Mouse (Mus musculus): ENCODE measurements around the gene Fbp1. TPM values are rescaled to one million over a fixed set of nuclear protein-coding genes. Genes with fewer than 3 reads are reported as not detected.
"Not testable (repeated sequence)": the region's sequence is repeated elsewhere in the genome, so short reads cannot be mapped to it uniquely, and the experiment has no call there.

Gene Fbp1
- total RNA-seq, 2 experiments from 2014 or later: 0.39 TPM; not detected in 1

DNA sequence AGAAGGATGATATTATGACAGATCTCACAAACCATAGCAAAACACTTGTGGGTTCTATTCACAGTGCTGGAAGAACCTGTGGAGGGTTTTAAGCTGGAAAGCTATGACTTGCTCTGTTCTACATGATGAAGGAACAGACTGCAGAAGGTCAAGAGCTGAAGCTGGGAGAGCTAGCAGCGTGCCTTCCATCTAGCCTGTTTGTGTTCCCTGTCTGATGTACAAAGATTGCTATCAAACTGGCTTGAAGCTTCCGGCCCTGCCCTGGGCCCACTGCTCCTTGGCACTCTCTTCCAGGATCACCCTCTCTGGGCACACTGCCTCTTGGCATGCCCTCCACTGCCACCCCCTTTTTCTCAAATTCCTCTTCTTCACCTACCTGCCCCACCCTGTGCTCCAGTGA, 1.2 kb upstream of the Fbp1 start:
- no peak for DNase-seq (ENCODE audit: extremely low spot score in 1 of 2, low spot score in 1 of 2)

DNA sequence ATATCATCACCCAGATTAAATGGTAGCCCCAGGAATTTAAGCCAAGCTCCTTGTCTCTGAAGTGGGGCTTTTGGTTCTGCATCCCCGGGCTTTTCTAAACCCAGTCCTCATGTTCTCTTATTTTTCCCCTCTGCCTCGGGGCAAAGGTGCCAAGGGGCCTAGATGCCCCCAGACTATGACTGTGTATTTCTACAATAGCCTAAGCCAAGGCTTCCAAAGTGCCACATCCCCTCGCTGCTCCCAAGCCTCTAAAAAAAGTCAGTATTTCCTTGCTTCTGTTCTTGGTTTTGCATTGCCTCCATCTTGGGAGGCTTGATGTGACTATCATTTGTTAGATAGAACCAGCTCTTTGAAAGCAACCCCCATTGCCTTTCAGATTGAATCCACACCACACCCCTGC, 3.5 kb downstream of the Fbp1 start:
- DNase-seq (ENCODE audit: extremely low spot score in 1 of 2, low spot score in 1 of 2): no peak

- DNase-seq (ENCODE audit: extremely low spot score in 1 of 2, low spot score in 1 of 2): no peak
These were observed 4.2 kb downstream of the Fbp1 start for GRCm38 (mm10) chr13:62883925-62884324.

DNA sequence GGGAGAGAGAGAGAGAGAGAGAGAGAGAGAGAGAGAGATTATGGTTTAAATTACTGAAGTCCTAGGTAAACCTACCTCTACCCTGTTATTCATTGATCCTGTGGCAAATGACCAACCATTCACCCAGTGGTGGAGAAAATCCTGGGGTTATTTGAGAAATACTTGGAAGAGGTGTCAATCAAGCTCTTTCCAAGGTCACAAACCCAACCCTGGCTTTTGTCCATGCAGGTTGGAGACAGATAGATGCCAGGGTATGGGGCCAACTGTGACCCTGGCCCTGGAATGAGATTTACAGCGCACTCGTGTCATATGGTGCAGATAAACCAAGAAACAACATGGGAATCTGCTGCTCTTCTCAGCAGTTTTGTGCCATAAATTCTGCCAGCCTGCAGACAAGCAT, 4.6 kb downstream of the Fbp1 start:
- DNase-seq (ENCODE audit: extremely low spot score in 1 of 2, low spot score in 1 of 2): no peak

GRCm38 (mm10) chr13:62882856-62883255, 5.2 kb downstream of the Fbp1 start:
- no peak for DNase-seq (ENCODE audit: extremely low spot score in 1 of 2, low spot score in 1 of 2)

DNA sequence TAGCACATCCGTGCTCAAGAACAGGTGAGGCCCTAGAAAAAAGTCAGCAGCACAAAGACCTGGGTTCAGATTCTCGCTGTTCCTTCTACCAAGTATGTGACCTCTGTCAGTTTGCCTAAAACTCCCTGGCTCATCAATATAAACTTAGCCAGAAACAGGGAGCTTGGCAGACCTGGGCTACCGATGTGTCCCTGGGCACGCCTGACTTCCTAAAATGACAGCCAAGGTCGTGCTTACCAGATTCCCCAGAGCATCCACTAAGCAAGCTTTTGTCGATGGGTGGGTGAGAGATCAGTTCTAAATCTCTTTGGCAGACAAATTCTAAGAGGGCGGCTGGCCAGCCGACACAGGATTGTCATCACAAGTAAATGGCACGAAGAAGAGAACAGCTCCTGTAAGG, 6.7 kb downstream of the Fbp1 start:
- DNase-seq (ENCODE audit: extremely low spot score in 1 of 2, low spot score in 1 of 2): no peak

DNA sequence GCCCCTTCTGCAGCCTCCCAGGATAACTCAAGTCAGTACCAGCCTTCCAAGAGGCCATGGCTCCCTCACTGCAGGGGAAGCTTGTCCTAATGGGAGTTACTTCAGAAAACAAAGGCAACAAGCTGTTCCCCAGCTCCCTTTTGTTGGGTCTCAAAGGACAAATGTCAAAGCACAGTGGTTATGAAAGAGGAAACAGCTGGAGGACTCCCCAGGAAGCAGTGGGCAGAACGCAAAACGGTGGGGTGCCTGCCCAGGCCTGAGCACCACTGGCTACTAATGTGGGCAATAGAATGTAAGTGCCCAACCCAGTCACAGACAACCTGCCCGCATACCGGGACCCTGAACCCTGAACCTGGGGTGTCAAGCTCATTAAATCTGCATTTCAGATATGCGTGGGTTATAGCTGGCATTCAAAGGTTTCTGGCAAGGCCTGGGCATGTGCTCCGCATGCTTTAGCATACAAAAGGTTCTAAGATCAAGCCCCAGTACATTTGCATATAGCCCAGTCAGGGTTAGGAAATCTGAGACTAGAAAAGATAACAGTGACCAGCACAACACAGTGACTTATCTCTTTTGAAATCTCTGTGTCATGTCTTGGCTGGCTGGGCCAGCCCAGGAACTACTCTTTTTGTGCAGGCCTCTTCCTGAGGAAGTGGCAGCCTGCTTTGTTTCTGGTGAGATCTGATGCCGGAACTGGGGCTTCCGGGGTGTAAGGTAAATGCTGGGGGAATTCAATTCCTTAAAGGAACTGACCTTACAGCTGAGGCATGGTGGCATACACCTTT, 8.1 kb downstream of the Fbp1 start:
- no peak for DNase-seq (ENCODE audit: extremely low spot score in 1 of 2, low spot score in 1 of 2)

- no peak for DNase-seq (ENCODE audit: extremely low spot score in 1 of 2, low spot score in 1 of 2)
These were observed 8.7 kb downstream of the Fbp1 start for GRCm38 (mm10) chr13:62879411-62879810.

GRCm38 (mm10) chr13:62877247-62877646, 10.8 kb downstream of the Fbp1 start:
- DNase-seq (ENCODE audit: extremely low spot score in 1 of 2, low spot score in 1 of 2): no peak

DNA sequence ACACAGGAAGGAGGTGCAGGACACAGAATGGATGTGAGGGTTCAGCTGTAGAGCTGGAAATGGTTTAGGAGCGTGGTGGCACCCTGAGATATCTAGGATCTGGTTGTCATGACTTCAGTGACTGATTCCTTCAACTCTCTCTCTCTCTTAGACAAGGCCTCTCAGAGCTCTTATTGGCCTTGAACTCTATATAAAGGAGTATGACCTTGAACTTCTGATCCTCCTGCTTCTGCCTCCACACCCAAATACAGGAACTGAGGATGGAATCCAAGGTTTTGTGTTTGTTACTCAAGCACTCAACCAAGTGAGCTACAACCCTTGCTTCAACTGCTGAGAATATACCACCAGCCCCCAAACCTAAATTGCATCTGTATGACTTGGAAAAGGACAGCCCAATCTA, 12.0 kb downstream of the Fbp1 start:
- no peak for DNase-seq (ENCODE audit: extremely low spot score in 1 of 2, low spot score in 1 of 2)

DNA sequence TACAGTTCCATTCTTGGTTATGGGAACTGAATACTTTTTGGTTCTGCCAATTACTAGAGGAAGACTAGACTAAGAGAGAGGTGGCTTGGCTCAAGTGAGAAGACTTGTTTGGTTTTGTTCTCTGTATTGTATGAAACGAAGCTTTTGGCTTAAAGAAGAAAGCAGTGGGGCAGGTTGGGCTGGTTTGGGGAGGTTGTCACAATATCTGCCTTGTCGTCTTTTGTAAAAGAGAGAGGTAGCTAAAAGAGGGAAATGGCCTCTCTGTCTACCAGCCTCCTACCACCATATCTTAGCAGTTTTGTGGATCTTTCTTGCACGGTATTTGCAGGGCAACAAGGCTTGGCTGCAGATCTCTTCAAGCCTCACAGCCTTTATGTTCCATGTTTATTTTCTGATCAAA, 15.8 kb downstream of the Fbp1 start:
- DNase-seq (ENCODE audit: extremely low spot score in 1 of 2, low spot score in 1 of 2): no peak

GRCm38 (mm10) chr13:62870605-62871004, 17.5 kb downstream of the Fbp1 start:
- no peak for DNase-seq (ENCODE audit: extremely low spot score in 1 of 2, low spot score in 1 of 2)

DNA sequence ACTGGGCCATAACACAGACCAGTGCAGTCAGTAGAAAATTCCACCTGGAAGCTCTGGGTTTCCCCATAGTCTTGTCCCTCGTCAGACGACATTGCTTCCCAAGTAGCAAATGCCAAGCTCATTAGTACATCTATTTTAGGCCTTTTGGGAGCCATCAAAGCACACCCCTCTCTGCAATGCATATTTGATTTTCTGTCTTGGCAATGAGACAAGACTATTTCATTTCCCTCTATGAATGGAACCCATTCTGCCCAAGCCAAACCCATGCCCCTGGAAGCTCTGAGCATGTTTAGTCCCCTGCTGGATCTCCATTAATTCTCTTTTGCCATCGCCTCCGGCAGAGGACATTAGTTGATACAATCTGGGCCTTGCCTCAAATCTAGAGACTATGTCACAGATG, 21.3 kb downstream of the Fbp1 start:
- no peak for DNase-seq (ENCODE audit: extremely low spot score in 1 of 2, low spot score in 1 of 2)

- DNase-seq (ENCODE audit: extremely low spot score in 1 of 2, low spot score in 1 of 2): no peak
These were observed 22.3 kb downstream of the Fbp1 start for GRCm38 (mm10) chr13:62865651-62866315.

GRCm38 (mm10) chr13:62863771-62864170, 24.3 kb downstream of the Fbp1 start:
- DNase-seq (ENCODE audit: extremely low spot score in 1 of 2, low spot score in 1 of 2): no peak

- no peak for DNase-seq (ENCODE audit: extremely low spot score in 1 of 2, low spot score in 1 of 2)
These were observed 25.2 kb downstream of the Fbp1 start for GRCm38 (mm10) chr13:62862875-62863274.

DNA sequence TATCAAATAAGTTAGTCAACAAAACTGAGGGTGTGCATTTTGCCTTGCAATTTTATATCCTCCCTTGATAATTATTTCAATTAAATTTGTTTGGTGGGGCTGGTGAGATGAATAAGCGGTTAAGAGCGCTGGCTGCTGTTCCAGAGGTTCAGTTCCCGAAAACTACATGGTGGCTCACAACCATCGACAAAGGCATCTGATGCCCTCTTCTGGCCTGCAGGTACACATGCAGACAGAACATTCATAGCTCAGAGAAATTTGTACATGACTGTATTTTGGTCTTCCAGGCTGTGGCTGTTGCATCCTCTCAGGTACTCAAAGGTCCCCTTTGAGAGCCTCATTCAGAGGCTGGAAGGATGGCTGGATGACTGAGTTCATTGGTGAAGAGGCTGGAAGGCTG, 28.0 kb downstream of the Fbp1 start:
- no peak for DNase-seq (ENCODE audit: extremely low spot score in 1 of 2, low spot score in 1 of 2)

DNA sequence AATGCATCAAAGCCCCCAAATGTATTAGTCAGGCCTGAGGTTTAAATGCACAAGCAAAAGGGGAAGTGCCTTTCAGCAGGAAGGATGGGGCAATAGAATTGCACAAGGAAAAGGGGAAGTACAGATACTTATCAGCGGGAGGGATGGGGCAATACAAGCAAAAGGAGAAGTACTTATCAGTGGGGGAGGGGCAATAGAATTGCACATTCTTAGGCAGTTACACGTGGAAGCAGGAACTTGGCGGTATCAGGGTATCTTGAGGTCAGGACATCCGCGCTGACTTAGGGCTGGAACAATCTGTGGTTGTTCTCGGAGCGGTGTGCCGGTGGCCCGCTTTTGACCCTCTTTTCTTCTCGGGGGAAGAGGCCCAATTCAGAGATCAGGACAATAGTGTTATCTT, 28.8 kb downstream of the Fbp1 start:
- DNase-seq (ENCODE audit: extremely low spot score in 1 of 2, low spot score in 1 of 2): not testable (repeated sequence)

DNA sequence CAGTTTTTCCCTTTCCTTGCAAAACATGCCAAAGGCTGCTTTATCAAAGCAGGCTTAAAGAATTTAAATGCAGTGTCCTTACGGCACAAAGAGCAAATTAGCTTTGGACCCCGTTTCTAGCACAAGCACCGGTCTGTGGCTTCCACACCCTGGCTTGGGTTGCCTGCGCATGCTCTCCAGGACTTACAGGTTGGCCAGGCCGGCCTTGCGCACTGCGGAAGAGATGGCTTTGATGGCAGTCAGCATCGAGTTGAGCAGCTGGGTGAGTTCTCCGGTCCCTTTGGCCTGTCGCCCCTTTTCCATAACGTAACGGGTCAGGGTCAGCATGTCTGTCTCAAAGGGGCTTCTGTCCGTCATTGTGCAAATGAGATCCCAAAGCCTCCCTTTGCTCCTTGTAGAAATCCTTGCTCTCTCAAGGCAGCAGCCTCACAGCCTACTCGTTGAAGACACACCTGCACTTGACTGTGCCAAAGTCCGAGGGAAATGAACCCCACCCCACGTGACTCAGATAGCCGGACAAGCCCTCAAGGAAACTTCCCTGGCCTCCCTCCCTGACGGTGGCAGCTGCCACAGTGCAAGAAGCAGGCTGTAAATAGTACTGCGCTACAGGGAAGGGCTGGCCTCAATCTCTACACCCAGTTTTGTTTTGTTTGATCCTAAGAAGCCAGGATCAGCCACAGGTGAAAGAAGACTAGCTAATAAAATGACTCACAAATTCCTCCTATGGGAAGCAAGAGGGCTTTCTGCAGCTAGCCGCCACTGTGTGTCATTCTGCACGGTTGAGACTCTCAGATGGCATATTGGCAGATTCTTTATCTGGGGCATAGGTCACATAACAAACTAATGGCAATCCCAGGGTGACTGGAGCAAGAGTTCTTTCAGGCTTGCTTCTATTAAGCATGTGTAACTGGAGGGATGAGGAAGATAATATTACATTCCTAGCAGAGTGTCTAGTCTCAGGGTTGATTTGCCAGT, 29.9 kb downstream of the Fbp1 start, which contains the start of gene Fbp2:
Gene Fbp2, minus strand, starts transcription at position 482 of the 975 bp plus-strand sequence.
- no peak for DNase-seq (ENCODE audit: extremely low spot score in 1 of 2, low spot score in 1 of 2)

DNA sequence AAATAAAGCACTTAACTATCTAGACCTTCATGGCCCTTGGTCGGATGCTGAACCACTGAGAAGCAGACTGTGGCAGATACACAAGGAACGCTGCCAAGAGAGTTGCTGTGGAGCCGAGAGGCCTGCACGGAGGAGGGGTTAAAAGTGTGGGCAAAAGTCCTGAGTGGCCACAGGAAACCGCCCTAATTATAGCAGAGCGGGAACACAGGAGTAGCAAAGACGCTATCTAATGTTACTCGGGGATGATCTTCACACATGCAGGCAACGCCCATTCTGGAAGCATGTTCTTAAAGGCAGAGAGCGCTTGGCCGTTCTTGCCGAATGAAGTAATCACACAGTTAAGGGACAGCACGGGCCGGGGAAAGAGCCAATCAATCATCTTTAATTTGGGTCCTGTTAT, 31.2 kb downstream of the Fbp1 start:
- DNase-seq (ENCODE audit: extremely low spot score in 1 of 2, low spot score in 1 of 2): no peak

DNA sequence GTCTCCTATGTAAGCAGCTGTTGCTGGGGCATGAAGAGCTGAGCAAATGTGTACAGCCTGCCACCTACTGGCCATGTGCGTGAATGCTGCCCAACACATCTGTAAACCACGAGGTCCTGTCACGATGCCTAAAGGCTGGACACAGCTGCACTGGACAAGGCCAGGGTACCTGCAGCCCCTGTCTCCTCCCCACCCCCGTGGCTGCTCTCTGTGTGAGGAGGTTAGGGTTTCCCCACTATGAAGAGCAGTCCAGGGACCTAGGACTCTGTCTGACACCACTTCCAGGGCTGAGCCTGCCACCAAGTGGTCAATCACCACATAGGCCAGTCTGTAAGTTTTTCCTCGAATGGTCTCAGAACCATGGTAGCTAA, 31.8 kb downstream of the Fbp1 start:
- DNase-seq (ENCODE audit: extremely low spot score in 1 of 2, low spot score in 1 of 2): peak; percentile 33 to 65

Measured in layer of hippocampus, postnatal 25 days (tissue).